Mouse (Mus musculus): Measurements from ENCODE around the gene Cep131.

The Cep131 gene

GRCm38 (mm10) chr11:120086702-120087152, at the start of gene Cep131:
Gene Cep131, minus strand, starts transcription at chr11:120086827.
- DNase-seq (ENCODE audit: low spot score), result peak; percentile 97

DNA sequence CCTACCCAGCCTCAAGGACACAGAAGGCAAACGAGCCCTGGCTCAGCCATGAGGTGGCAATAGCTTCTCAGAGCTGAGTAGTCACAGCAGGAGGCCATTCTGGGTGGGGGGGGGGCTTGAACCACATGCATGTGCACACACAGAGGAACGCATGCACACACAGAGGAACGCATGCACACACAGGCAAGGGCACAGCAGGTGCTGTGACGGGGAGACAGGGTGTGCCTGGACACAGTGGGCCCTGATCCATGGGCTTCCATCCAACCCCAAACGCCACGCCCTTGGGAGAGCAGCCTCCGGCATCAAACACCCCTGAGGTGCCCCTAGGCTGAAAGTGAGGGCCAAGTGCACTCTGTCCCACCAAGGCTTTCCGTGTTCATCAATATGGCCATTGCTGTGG, 49.6 kb upstream of the Cep131 start:
- no peak for DNase-seq (ENCODE audit: low spot score)

GRCm38 (mm10) chr11:120134847-120135530, 48.4 kb upstream of the Cep131 start:
- DNase-seq (ENCODE audit: low spot score), result no peak

DNA sequence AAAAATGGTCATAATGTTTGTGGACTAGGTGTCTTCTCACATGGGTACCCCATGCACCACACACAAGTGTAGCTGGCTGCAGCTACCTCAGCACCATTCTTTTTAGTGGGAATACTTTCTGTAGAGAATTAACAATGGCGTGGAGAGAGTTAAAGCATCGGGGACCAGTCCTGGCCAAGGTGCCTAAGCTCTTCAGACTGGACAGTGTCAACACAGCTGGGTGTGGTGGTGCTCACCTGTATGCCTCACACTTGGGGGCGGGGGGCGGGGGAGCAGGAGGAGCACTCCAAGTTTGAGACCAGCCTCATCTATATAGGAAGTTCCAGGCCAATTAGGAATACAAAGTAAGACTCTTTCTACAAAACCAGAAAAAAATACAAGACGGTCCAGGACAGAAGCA, 47.5 kb upstream of the Cep131 start:
- no peak for DNase-seq (ENCODE audit: low spot score)

- no peak for DNase-seq (ENCODE audit: low spot score)
Measured at GRCm38 (mm10) chr11:120129281-120129680, 42.7 kb upstream of the Cep131 start.

DNA sequence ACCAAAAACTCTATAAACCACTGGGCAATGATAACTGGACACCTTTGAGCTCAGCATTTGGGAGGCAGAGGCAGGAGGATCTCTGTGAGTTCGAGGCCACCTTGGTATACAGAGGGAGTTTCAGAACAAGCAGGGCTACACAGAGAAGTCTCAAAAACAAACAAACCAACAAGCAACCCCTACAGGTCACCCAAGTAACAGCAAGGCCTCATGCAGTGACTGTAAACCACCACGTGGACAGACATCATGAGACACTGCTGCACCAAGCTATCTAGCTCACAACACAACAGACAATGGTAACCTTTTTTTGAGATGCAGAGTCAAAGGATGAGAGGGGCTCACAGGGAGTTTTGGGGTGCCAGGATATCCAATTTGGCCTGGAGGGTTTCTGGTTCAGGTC, 40.2 kb upstream of the Cep131 start:
- no peak for DNase-seq (ENCODE audit: low spot score)

DNA sequence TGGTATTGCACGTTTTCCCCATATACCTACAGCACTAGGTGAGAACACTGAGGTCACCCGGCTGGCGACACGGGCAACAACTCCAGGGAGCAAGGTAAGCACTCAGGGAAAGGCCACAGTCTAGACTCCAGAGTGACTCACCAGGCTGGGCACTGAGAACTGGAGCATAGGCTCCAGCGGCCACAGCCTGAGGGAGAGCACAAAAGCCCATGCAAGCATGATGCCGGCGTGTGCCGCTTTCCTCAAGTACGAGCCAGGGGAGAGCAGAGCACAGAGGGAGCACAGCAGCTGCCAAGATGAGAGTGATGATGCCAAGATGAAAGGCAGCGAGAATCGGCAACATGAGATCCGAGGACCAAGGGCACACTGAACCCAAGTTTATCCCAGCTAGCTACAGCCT, 35.5 kb upstream of the Cep131 start:
- no peak for DNase-seq (ENCODE audit: low spot score)

DNA sequence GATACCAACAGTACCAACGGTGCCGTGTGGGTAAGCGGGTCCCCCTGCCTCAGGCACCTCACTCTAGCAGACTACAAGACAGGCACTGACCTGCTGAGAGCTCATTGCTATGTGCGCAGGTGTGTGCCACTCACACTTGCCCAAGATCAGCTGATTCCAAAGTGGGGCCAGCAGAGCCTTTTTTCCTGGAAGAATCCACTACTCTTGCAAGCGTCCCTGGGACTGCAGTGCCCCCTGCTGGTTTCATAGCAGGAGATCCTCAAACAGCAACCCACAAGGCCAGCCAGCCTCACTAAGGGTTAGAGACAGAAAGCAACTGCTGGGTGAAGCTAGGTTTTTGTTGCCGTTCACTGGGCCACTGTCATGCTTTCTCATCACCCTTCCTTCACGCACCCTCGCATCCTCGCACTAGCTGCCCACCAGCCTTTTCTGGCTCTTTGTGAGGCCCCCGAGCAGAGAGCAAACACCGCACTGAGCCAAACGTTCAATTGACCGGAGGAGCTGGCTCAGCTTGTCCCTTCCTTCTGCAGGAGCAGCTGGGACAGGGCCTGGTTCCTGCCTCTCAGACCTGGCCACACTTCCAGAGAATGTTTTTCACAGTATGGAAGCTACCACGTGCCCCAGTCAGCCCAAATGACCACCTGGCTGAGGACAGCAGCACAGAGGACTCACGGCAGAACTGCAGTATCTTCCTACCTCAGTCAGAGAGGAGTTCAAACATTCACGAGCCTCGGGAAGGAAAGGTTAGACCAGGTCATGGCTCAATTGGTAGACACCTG, 34.2 kb upstream of the Cep131 start:
- peak; percentile 42 for DNase-seq (ENCODE audit: low spot score)

DNA sequence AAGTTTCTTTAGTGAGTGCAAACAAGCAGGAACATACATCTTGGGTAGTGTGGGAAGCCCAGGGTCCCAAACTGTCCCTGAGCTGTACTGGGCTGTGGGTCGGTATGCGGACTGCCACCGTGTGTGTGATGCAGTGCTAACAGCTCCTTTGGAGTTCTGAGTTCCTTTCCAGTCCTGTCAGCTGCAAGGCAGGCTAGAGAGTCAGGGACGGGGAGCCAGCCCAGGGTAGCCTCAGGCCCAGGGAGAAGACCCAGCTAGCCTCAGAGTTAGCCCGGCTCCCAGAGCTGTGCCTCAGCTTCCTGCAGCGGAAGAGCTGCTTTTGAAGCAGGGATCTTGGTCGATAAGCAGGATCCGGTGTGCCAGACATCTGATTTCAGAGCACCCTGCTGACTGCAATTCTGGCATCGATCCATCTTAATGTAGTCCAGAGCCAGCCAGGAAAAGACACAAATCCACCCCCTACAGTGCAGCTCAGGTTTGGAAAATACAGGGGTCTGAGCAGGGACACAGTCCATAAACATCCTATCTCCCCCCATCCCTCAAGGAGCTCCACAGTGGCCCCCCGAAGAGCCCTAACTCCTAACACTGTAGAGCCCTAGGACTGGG, 33.4 kb upstream of the Cep131 start:
- no peak for DNase-seq (ENCODE audit: low spot score)

- no peak for DNase-seq (ENCODE audit: low spot score)
Measured at GRCm38 (mm10) chr11:120119108-120119507, 32.5 kb upstream of the Cep131 start.

DNA sequence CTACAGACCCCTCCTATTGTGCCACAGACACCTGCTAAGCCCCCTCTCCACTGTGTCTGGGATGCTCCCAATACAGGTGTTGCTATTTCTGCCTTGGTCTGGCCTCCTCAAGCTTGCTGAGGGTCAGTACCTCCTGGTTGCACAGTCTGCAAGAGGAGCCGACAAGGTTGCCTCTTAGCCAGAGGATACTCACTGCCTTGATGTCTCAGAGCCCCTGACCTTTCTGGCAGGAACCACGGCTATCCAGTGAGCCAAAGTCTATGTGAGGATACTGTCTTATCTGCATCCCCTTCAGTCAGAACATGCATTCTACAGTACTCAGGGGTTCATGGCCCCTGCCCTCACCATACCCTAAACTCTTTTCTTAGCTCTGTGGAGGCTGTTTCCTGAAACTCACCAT, 31.0 kb upstream of the Cep131 start:
- DNase-seq (ENCODE audit: low spot score), result no peak

DNA sequence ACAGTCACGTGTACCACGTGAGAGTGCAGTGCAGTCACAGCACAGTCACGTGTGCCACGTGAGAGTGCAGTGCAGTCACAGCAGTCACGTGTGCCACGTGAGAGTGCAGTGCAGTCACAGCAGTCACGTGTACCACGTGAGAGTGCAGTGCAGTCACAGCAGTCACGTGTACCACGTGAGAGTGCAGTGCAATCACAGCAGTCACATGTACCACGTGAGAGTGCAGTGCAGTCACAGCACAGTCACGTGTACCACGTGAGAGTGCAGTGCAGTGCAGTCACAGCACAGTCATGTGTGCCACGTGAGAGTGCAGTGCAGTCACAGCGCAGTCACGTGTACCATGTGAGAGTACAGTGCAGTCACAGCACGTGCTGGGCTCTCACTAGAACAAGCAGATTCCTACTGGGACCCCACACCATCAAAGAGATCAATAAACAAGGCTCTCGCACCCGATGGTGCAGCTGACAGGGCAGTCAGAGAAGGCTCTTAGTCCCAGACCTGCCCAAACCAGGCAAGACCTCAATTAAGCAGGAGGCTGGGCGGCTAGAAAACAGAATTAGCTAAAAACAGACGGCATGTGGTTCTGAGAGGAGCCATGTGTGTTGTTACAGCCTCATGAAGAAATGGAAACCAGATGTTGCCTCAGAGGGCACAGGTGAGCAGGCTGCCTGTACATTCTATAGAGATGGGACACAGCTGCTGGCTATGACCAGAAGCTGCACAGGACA, 28.0 kb upstream of the Cep131 start:
- no peak for DNase-seq (ENCODE audit: low spot score)

GRCm38 (mm10) chr11:120112136-120112535, 25.5 kb upstream of the Cep131 start:
- no peak for DNase-seq (ENCODE audit: low spot score)

DNA sequence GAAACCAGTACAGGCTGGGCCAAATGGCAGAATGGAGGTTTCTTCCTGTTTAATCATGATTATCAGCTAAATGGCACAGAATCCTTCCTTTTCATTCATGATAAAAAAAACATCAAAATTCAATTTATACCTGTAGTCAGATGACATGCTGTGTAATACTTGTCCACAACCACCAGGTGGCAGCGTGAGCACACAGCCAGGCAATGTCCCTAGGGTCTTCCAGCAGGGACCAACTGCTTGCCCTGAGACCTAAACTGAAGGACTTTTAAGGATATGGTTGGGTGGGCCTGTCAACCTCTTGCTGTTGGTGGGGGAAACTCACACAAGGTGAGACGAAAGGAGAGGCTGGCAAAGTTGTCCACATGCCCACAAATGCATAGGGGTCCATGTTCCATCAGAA, 24.4 kb upstream of the Cep131 start:
- DNase-seq (ENCODE audit: low spot score), result peak; percentile 40

GRCm38 (mm10) chr11:120110554-120110953, 23.9 kb upstream of the Cep131 start:
- no peak for DNase-seq (ENCODE audit: low spot score)

DNA sequence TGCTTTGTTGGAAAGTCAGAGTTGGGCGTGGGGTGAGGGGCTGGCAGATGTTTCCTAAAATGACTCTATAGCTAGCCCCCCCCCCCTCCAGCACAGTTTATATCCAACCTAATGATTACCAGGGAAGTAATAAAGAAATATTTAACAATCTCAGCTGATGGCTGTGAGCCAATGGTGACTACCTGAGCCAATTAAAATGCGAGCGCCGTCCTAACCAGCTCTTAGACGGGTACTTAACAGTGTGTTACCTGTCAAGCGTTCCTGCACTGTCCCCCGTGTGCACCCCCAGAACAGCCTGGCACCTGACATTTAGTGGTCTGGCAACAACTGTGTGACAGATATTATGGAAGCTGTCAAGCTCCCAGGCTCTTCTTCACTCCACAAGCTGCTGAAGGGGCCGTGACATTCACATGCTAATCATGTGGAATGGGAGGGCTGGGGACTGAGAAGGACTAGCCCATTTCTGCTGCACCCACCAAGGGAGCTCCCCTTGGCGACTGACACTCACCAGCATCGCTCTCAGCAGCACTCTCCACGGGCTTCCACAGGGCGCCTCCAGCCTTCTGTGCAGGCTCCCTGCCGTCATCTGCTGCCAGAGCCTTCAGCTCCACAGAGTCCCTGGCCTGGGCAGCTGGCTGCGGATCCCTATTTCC, 23.1 kb upstream of the Cep131 start:
- DNase-seq (ENCODE audit: low spot score), result no peak

DNA sequence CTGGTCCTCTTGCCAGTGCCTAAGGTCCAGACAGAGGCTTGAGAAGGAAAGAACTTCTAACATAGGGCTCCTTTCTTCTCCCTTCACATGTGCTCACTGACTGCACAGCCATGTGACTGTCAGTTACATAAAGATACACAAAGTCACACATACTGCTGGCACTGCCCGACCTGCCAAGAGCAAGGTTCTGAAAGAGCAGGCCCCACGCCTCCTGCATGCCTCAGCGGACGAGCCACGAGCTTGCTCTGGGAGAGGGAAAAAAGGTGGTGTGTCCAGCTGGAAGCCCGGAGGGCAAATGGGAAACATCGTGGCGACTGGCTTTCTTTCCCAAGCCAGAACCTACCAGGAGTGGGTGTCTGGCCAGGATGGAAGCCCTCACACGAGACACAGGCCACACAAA, 21.2 kb upstream of the Cep131 start:
- DNase-seq (ENCODE audit: low spot score), result no peak

DNA sequence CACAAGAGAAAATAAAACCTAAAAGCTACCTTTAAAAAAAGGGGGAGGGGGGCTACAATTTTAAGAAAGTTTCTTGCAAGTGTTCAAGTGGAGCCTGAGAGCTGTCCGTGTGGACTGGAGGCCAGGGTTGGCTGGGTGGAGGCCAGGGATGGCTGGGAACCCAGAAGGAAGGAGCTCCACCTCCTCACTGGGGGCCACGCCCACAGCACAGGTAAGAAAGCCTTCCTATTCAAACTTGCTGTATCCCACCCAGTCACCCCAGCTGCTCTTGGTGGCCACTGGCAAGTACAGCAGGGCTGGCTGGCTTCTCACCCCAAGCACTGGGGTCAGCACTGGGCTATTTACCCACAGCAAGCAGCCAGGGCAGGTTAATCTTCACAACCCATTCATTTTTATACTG, 20.4 kb upstream of the Cep131 start:
- no peak for DNase-seq (ENCODE audit: low spot score)

GRCm38 (mm10) chr11:120103431-120103997, 16.9 kb upstream of the Cep131 start:
- DNase-seq (ENCODE audit: low spot score), result no peak

GRCm38 (mm10) chr11:120101036-120101435, 14.4 kb upstream of the Cep131 start:
- DNase-seq (ENCODE audit: low spot score), result peak; percentile 65

All from c-Kit-positive CD71-positive TER-119-positive erythroid progenitor cells, embryonic 14.5 days (primary cell).